Mouse (Mus musculus): ENCODE data around the gene Wls.

Gene Wls

GRCm38 (mm10) chr3:159839481-159839880 lies at the start of gene Wls:
TSS of gene Wls (plus strand) at chr3:159839672.
- DNase-seq (ENCODE audit: low read depth, low spot score) = peak; percentile 63

GRCm38 (mm10) chr3:159789781-159790180 lies 49.7 kb upstream of the Wls start:
- no peak for DNase-seq (ENCODE audit: low read depth, low spot score)

DNA sequence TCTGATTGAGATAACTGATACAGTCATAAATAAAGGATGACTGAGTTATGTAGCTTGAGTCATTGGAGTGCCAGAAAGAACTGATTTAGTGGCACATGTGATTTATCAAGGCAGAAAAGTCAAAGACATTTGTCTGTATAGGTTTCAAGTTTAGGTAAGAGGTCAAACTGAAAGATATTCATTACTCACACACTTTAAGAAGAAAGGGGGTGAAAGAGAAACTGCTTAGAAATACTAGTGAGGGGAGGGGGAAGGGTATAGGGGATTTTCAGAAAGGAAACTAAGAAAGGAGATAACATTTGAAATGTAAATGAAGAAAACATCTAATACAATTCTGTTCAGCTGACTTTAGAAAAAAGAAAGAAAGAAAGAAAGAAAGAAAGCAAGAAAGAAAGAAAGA lies 7.9 kb upstream of the Wls start:
- DNase-seq (ENCODE audit: low read depth, low spot score) = no peak

DNA sequence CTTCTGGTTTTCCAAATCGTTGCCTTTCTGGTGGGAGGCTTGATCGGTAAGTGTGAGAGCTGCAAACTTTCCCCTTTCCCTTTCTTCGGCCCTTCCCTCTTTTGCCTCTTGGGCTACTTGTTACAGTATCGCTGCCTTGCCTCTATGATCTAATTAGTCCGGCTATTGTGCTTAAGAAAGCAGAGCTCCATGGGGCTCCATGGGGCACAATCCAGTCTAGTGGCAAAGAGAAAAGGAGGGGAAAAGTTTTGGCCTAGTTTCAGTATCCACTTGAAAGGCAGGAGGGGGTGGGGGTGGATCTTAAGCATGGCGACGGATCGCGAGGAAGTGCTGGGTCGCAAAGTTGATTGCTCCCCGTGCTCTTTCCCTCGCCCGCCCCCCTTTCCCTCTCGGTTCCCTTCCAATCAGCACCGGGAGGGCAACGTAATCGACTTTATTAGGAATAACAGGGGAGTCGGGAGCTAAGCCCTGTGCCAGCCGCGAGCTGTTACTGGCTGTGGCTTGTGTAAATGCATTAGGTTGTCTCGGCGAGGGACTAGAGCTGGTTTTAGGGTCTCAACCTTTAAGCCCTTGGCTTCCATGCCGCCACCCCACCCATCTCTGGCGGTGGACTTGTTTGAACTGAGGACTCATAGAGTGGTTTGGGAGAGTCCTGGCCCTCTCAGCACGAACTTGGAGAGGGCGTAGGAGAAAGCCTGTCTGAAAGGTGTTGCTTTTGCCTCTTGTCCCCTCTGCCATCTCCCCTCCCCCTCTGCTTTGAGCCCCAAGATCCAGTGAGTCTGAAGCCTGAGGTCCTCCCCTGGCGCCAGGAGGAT lies 737 bp downstream of the Wls start:
- peak; percentile 76 for DNase-seq (ENCODE audit: low read depth, low spot score)

DNA sequence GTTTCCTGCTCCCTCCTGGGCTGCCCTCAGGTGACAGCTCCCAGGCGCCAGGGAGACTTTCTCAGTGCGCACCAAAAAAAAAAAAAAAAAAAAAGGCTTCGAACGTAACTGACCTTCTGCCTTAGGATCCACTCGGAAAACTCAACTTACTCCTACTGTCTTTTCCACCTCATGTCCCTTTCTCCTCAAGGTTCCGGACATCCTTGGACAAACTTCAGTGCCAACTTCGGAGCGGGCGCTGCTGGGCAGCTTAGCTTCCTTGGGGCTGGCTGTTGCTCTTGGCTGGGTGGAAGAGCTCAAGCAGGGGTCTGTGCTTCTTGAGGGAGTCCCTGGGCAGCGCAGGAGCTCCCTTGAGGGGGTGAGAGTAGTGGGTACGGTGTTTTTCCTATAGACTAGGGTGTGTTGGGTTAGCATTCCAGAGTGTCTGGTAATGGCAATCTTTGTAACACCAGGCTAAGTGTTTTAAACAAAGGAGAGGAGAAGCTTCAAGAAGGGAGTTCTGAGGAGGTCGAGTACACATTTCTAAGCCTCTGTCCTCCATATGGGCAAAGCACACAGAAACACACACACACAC lies 1.4 kb downstream of the Wls start:
- peak; percentile 53 for DNase-seq (ENCODE audit: low read depth, low spot score)

- no peak for DNase-seq (ENCODE audit: low read depth, low spot score)
Observed at GRCm38 (mm10) chr3:159841458-159841857, 2.0 kb downstream of the Wls start.

DNA sequence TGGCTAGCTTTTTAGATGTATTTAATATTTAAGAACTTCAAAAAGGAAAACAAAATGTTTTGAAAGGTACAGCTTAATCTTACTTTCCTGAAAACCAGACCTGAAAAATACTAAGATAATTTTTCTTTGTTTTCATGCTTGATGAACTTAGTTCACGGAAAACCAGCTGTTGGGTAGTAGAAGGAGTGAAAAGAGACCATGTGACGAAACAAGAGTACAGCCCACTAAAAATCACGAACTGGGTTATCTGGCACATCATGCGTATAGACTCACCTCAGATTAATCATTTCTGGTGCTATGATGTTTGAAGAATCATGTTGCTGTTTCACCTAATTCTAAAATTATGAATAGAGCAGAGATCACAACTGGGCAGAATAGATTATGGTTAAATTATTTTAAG lies 3.7 kb downstream of the Wls start:
- DNase-seq (ENCODE audit: low read depth, low spot score) = no peak

- DNase-seq (ENCODE audit: low read depth, low spot score) = peak; percentile 94
Observed at GRCm38 (mm10) chr3:159847410-159848016, 8.0 kb downstream of the Wls start.

DNA sequence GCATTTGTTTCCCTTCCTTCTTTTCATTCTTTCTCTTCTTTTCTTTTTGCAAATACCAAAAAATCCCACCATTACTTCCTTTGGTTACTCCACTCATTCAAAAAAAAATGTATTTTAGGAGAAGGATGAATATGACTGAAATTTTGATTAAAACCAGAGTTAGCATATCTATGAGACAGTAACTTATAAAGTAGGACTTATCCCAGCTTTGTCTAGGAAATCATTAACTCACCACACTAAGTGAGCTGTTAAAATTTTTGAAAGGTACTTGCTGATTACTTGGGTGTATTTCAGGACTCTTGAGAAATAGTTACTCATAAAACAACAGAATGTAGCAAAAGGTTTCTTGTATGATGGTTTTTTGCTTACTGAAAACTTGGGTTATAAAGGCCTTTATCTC lies 8.7 kb downstream of the Wls start:
- DNase-seq (ENCODE audit: low read depth, low spot score) = no peak

GRCm38 (mm10) chr3:159851476-159851875 lies 12.0 kb downstream of the Wls start:
- no peak for DNase-seq (ENCODE audit: low read depth, low spot score)

DNA sequence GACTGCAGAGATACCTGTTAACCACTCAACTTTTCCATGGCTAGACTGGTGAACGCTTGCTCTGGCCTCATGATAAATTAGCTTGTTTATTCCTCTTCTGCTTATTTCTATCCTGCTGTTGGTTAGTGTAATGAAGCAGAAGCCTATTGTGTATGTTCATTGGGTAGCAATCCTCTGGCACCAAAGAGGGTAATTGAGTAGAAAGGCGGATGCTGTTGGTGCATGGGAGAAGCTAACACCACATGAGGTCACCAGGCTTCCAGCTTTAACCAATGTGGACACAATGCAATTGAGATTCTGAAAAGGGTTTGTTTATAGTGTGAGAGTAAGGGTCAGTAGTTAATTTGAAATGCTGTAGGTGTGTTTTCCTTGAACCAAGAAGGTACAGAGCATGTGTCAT lies 12.5 kb downstream of the Wls start:
- DNase-seq (ENCODE audit: low read depth, low spot score) = no peak

DNA sequence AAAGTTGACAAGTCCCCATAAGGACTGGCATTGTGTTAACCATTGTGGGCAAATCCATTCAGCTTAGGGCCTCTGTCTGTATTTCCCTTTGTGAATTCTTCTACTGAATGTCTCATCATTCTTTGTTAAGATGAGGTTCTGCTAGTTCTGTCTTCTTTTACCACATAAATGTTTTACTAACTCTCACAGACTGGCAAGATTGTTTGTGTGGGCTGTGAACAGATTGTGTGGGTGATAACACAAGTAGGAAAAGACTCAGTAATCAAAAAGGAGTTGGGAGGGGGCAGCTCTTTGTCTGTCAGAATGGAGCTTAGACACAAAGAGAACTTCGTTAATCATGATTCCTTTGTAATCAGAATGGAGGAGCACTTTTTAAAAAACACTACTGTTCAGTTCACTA lies 17.6 kb downstream of the Wls start:
- no peak for DNase-seq (ENCODE audit: low read depth, low spot score)

GRCm38 (mm10) chr3:159865691-159866090 lies 26.2 kb downstream of the Wls start:
- DNase-seq (ENCODE audit: low read depth, low spot score) = no peak

DNA sequence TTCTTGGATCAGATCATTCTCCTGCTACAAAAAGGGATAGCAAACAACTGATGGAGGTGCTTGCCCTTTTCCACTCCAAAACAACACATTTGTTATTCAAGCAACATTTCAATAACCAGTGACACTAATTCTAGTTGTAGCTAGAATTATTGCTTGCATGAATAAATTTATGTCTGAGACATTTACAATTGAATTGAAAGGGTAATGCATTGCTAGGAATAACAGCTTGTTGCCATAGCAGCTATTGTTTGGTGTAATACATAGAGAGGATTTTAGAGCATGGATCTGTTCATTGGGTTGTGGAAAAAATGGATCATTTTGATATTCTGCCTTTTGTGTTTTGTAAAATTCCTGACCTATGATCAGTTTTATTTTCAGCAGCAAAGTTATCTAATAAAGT lies 39.5 kb downstream of the Wls start:
- no peak for DNase-seq (ENCODE audit: low read depth, low spot score)

DNA sequence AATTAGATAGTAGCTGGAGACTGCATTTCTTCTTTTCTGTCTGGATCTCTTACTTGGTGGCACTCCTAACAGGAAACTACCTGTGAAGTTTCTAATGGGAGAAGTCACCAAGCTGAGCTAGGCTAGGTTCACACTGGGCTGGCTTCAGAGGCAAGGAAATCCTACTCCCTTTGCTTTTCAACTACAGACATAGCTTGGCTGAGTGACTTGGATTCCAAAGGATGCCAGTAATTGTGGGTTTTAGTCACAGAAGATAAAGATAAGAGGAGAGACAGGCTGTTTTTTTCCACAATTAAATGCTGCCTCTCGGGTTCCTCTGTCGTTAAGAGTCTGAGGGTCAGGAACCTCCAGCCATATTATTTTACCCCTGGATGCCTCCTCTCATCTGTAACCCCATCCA lies 43.9 kb downstream of the Wls start:
- DNase-seq (ENCODE audit: low read depth, low spot score) = no peak

DNA sequence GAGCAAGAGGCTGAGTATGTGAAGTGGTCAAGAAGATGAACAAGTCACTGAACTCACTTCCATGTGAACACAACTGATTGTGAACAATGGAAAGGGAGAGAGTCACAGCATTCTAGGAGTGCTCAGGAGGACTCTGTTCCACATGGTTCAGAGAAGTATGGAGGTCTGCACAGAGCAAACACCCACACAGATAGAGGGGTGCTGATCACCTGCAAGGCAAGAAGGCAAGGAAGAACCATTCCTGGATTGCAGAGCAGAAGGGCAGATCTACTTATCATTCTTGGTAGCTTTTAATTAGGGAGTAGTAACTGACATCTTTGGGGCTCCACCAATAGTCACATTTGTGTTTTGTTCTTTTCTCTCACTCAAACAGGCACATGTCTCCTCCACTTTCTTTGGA lies 45.3 kb downstream of the Wls start:
- no peak for DNase-seq (ENCODE audit: low read depth, low spot score)

- DNase-seq (ENCODE audit: low read depth, low spot score) = no peak
Observed at GRCm38 (mm10) chr3:159885271-159885670, 45.8 kb downstream of the Wls start.

- DNase-seq (ENCODE audit: low read depth, low spot score) = no peak
Observed at GRCm38 (mm10) chr3:159885781-159886400, 46.4 kb downstream of the Wls start.

- no peak for DNase-seq (ENCODE audit: low read depth, low spot score)
Observed at GRCm38 (mm10) chr3:159890176-159891056, 50.9 kb downstream of the Wls start.

DNA sequence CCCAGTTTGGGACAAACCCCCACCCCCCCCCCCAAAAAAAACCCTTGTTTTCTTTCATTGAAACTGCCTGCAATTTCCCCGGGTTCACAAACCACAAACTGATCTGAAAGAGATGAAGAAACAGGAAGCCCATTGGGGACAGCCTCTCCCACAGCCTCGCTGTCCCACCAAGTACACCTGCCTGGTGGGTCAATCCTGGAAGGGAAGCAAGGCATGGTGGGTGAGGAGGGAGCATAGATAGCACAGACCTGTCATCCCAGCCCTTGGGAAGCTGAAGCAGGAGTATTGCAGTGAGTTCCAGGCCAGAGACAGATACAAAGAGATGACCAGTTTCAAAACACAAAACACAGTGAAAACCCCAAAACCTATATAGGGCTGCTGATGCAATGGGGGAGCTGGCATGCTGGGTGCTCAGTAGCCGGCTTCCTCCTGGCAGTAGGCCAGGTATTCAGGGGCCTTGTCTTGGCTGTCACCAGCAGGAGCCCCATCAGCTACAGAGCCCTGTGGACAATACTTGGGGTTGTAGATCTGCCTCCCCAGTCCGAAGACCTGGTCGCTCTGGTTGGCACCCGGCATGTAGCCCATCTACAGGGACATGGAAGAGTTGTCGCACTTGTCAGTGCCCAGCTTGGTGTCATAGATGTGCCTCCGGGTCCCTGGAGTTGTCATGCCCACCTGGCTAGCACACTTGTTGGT lies 51.7 kb downstream of the Wls start:
- DNase-seq (ENCODE audit: low read depth, low spot score) = no peak

GRCm38 (mm10) chr3:159907329-159907728 lies 67.9 kb downstream of the Wls start:
- DNase-seq (ENCODE audit: low read depth, low spot score) = no peak
